Mouse (Mus musculus): ENCODE results near the gene Slc12a5.

DNA sequence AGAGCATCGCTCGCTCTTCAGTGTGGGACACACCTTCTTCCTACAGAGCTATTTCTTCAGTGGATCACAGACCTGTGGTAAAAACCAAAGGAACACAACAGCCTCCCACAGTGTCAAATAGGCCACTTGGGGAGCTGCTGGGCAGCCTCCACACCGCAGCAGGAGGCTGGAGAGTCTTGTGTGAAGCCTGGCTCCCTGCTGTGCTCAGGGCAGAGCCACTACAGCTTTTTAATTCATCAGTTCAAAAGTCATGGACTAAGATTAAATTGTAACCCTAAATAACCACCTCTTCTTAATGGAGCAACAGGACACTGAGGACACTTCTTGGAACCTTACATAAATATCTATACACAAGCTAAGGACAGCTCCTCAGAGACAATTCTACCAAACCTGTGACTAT is 42.5 kb downstream of the Slc12a5 start:
- no peak for TF ChIP-seq GATA1 (IDR thresholded peaks at IDR 0.05; ENCODE audit: low read length)
- no peak for TF ChIP-seq TAL1 (IDR thresholded peaks at IDR 0.05; ENCODE audit: low read length)

All from erythroblast, embryonic 14.5 days (primary cell).